Mouse (Mus musculus) adrenal gland, postnatal 4 days (tissue): ENCODE data around the gene Gas6. TPM values are rescaled to one million over a fixed set of nuclear protein-coding genes. Genes with fewer than 3 reads are reported as not detected.

Source experiments
- DNase-seq, 2 experiments: peaks; one replicate each; pipeline ENCODE4 v3.0.0; 2021 to 2022; ENCODE audit warnings: low spot score in 2 of 2, mixed read lengths in 2 of 2
- total RNA-seq, 2 experiments: library from RNA; stranded (reverse); gene quantifications; 2 replicates each; pipeline ENCODE4 v1.2.3; 2021

The Gas6 gene
- total RNA-seq, 2 experiments from 2014 or later, result 158 to 160 TPM

- no peak for DNase-seq
These were observed 13.1 kb upstream of the Gas6 start for GRCm38 (mm10) chr8:13507284-13507937.

- DNase-seq, result peak; percentile 88 to 90
These were observed 12.6 kb upstream of the Gas6 start for GRCm38 (mm10) chr8:13506849-13507248.

GRCm38 (mm10) chr8:13504894-13505674 lies 10.8 kb upstream of the Gas6 start:
- no peak for DNase-seq

- no peak for DNase-seq
These were observed 9.8 kb upstream of the Gas6 start for GRCm38 (mm10) chr8:13503936-13504606.

- no peak for DNase-seq
These were observed 6.9 kb upstream of the Gas6 start for GRCm38 (mm10) chr8:13501221-13501620.

- no peak for DNase-seq
These were observed 1.3 kb downstream of the Gas6 start for GRCm38 (mm10) chr8:13493011-13493410.

GRCm38 (mm10) chr8:13492198-13492995 lies 1.9 kb downstream of the Gas6 start:
- no peak for DNase-seq

- no peak for DNase-seq
These were observed 2.7 kb downstream of the Gas6 start for GRCm38 (mm10) chr8:13491491-13492010.

- DNase-seq, result no peak
These were observed 4.0 kb downstream of the Gas6 start for GRCm38 (mm10) chr8:13489986-13490910.

- no peak for DNase-seq
These were observed 4.9 kb downstream of the Gas6 start for GRCm38 (mm10) chr8:13489351-13489750.

- DNase-seq, result no peak
These were observed 11.1 kb downstream of the Gas6 start for GRCm38 (mm10) chr8:13483191-13483590.

- DNase-seq, result no peak
These were observed 12.0 kb downstream of the Gas6 start for GRCm38 (mm10) chr8:13482101-13482801.

GRCm38 (mm10) chr8:13481596-13481995 lies 12.7 kb downstream of the Gas6 start:
- DNase-seq, result no peak

GRCm38 (mm10) chr8:13481089-13481554 lies 13.2 kb downstream of the Gas6 start:
- DNase-seq, result no peak

- no peak for DNase-seq
These were observed 18.4 kb downstream of the Gas6 start for GRCm38 (mm10) chr8:13475892-13476291.

- no peak for DNase-seq
These were observed 22.0 kb downstream of the Gas6 start for GRCm38 (mm10) chr8:13472284-13472683.

- no peak for DNase-seq
These were observed 22.8 kb downstream of the Gas6 start for GRCm38 (mm10) chr8:13471484-13471883.

GRCm38 (mm10) chr8:13468737-13469136 lies 25.6 kb downstream of the Gas6 start:
- DNase-seq, result no peak

GRCm38 (mm10) chr8:13466989-13467388 lies 27.3 kb downstream of the Gas6 start:
- no peak for DNase-seq
